Mouse (Mus musculus) E14TG2a.4 (cell line): Measurements from ENCODE around the gene Yars.

Experiments used
- CTCF ChIP-seq: conservative IDR thresholded peaks from 2 replicates; pipeline ENCODE4 v1.5.1; 2014; ENCODE audit warnings: low read length
- POU5F1 ChIP-seq: IDR thresholded peaks from 2 replicates; pipeline ENCODE4 v1.6.1; 2014; ENCODE audit warnings: low read length, borderline replicate concordance

- TF ChIP-seq CTCF, result no peak
- no peak for TF ChIP-seq POU5F1
Measured at GRCm38 (mm10) chr4:129227170-129227984, 37.8 kb downstream of the Yars start.
